Mouse (Mus musculus) v-Abl transformed pro-B cells (cell line): ENCODE measurements around the gene Nadk.

Experiments
- in situ Hi-C, 2 experiments: fragments of 400-800 bp; cut with MboI; formaldehyde crosslinking; loops; one replicate each; pipeline ENCODE4 v1.15.1; 2025; ENCODE audit not compliant: unreplicated experiment in 2 of 2

Gene Nadk

GRCm38 (mm10) chr4:155568170-155568569, 6.0 kb downstream of the Nadk start:
- in situ Hi-C loops, result loop anchor here (5.0 to 25.0 kb wide), 4 partner anchors 86 to 1406 kb away; partner anchors contain the start of genes Hes5 (in 1 of the 2), Megf6 (in 1 of the 2), Pank4 (in 1 of the 2) and Tprgl (in 1 of the 2)

GRCm38 (mm10) chr4:155568632-155569370, 6.6 kb downstream of the Nadk start:
- in situ Hi-C loops, result loop anchor here (5.0 to 25.0 kb wide), 4 partner anchors 86 to 1406 kb away; partner anchors contain the start of genes Hes5 (in 1 of the 2), Megf6 (in 1 of the 2), Pank4 (in 1 of the 2) and Tprgl (in 1 of the 2)

GRCm38 (mm10) chr4:155569818-155570217, 7.6 kb downstream of the Nadk start:
- in situ Hi-C loops, result loop anchor here (5.0 to 25.0 kb wide), 5 partner anchors 88 to 1408 kb away; partner anchors contain the start of genes Hes5 (in 1 of the 2), Megf6 (in 1 of the 2), Pank4 (in 1 of the 2) and Tprgl (in 1 of the 2)

GRCm38 (mm10) chr4:155570315-155570714, 8.1 kb downstream of the Nadk start:
- in situ Hi-C loops, result loop anchor here (10.0 to 25.0 kb wide), 3 partner anchors 476 to 1408 kb away; partner anchors contain the start of genes Hes5 (in 1 of the 2), Megf6 (in 1 of the 2), Pank4 (in 1 of the 2) and Tprgl (in 1 of the 2)

- in situ Hi-C loops, result loop anchor here (10.0 to 25.0 kb wide), 3 partner anchors 477 to 1409 kb away; partner anchors contain the start of genes Hes5 (in 1 of the 2), Megf6 (in 1 of the 2), Pank4 (in 1 of the 2) and Tprgl (in 1 of the 2)
These were observed 9.3 kb downstream of the Nadk start for GRCm38 (mm10) chr4:155571442-155571841.

GRCm38 (mm10) chr4:155573155-155573554, 11.0 kb downstream of the Nadk start:
- in situ Hi-C loops, result loop anchor here (10.0 to 25.0 kb wide), 3 partner anchors 478 to 1411 kb away; partner anchors contain the start of genes Hes5 (in 1 of the 2), Megf6 (in 1 of the 2), Pank4 (in 1 of the 2) and Tprgl (in 1 of the 2)

- in situ Hi-C loops, result loop anchor here (10.0 to 25.0 kb wide), 3 partner anchors 479 to 1412 kb away; partner anchors contain the start of genes Hes5 (in 1 of the 2), Megf6 (in 1 of the 2), Pank4 (in 1 of the 2) and Tprgl (in 1 of the 2)
These were observed 11.7 kb downstream of the Nadk start for GRCm38 (mm10) chr4:155573876-155574275.

GRCm38 (mm10) chr4:155574931-155575330, 12.8 kb downstream of the Nadk start:
- in situ Hi-C loops, result loop anchor here (5.0 to 25.0 kb wide), 6 partner anchors 253 to 1413 kb away; partner anchors contain the start of genes Hes5 (in 1 of the 2), Megf6 (in 1 of the 2), Morn1 (in 1 of the 2) and Pank4 (in 1 of the 2)

- in situ Hi-C loops, result loop anchor here (5.0 to 25.0 kb wide), 4 partner anchors 253 to 638 kb away; partner anchors contain the start of genes Morn1 (in 1 of the 2), Rer1 (in 1 of the 2) and Tnfrsf14 (in 1 of the 2)
These were observed 13.3 kb downstream of the Nadk start for GRCm38 (mm10) chr4:155575521-155575920.

- in situ Hi-C loops, result loop anchor here (5.0 to 25.0 kb wide), 4 partner anchors 255 to 640 kb away; partner anchors contain the start of genes Morn1 (in 1 of the 2), Rer1 (in 1 of the 2) and Tnfrsf14 (in 1 of the 2)
These were observed 15.0 kb downstream of the Nadk start for GRCm38 (mm10) chr4:155577132-155577531.

- in situ Hi-C loops, result loop anchor here (5.0 to 25.0 kb wide), 4 partner anchors 255 to 640 kb away; partner anchors contain the start of genes Morn1 (in 1 of the 2), Rer1 (in 1 of the 2) and Tnfrsf14 (in 1 of the 2)
These were observed 15.6 kb downstream of the Nadk start for GRCm38 (mm10) chr4:155577741-155578140.

GRCm38 (mm10) chr4:155578336-155579125, 16.4 kb downstream of the Nadk start:
- in situ Hi-C loops, result loop anchor here (5.0 to 25.0 kb wide), 4 partner anchors 256 to 641 kb away; partner anchors contain the start of genes Morn1 (in 1 of the 2), Rer1 (in 1 of the 2) and Tnfrsf14 (in 1 of the 2)

GRCm38 (mm10) chr4:155580420-155580819, 18.2 kb downstream of the Nadk start:
- in situ Hi-C loops, result loop anchor here (25.0 kb wide), 2 partner anchors 493 to 643 kb away; partner anchors contain the start of genes Morn1 (in 1 of the 2), Rer1 (in 1 of the 2) and Tnfrsf14 (in 1 of the 2)

GRCm38 (mm10) chr4:155582279-155582905, 20.2 kb downstream of the Nadk start:
- in situ Hi-C loops, result loop anchor here (25.0 kb wide), 2 partner anchors 495 to 645 kb away; partner anchors contain the start of genes Morn1 (in 1 of the 2), Rer1 (in 1 of the 2) and Tnfrsf14 (in 1 of the 2)

GRCm38 (mm10) chr4:155589356-155589755, 27.2 kb downstream of the Nadk start:
- in situ Hi-C loops, result loop anchor here (25.0 kb wide), 2 partner anchors 502 to 652 kb away; partner anchors contain the start of genes Morn1 (in 1 of the 2), Rer1 (in 1 of the 2) and Tnfrsf14 (in 1 of the 2)

GRCm38 (mm10) chr4:155591012-155591719, 29.0 kb downstream of the Nadk start:
- in situ Hi-C loops, result loop anchor here (25.0 kb wide), 2 partner anchors 504 to 654 kb away; partner anchors contain the start of genes Morn1 (in 1 of the 2), Rer1 (in 1 of the 2) and Tnfrsf14 (in 1 of the 2)

GRCm38 (mm10) chr4:155593780-155594179, 31.6 kb downstream of the Nadk start:
- in situ Hi-C loops, result loop anchor here (25.0 kb wide), 2 partner anchors 506 to 656 kb away; partner anchors contain the start of genes Morn1 (in 1 of the 2), Rer1 (in 1 of the 2) and Tnfrsf14 (in 1 of the 2)
